Mouse (Mus musculus) megakaryocyte, adult 5-6 weeks (primary cell): ENCODE measurements at regions not wholly inside any gene's neighbourhood (a gene's known extent, or its start where the extent isn't known, plus 50 kb on each side); places are given as distances from the start of the nearest gene placed in this dataset.

Experiments
- ATAC-seq: 2 replicates; pipeline ENCODE4 v1.8.0; 2016; ENCODE audit warnings: mild to moderate bottlenecking, inconsistent platforms; ENCODE audit not compliant: poor library complexity, severe bottlenecking

- ATAC-seq = no peak
Observed at GRCm38 (mm10) chr16:66257921-66258320, 442.9 kb downstream of the Vgll3 start.

GRCm38 (mm10) chr16:66268987-66269386 is 453.9 kb downstream of the Vgll3 start:
- no peak for ATAC-seq

- peak; percentile 60; the same call in 1 of the 2 replicates for ATAC-seq
Observed at GRCm38 (mm10) chr16:66276635-66277034, 461.6 kb downstream of the Vgll3 start.
